Mouse (Mus musculus) lung, embryonic 16.5 days (tissue): ENCODE results near the gene Srsf2. TPM values are rescaled to one million over a fixed set of nuclear protein-coding genes. Genes with fewer than 3 reads are reported as not detected.

ENCODE experiments used
- ATAC-seq: fragments of 200-750 bp; cut with Nextera tagmentation; 2 replicates; pipeline ENCODE4 v1.8.0; 2017; ENCODE audit warnings: low read depth, mild to moderate bottlenecking, moderate library complexity
- H3K27ac ChIP-seq: fragments of 300-500 bp; sonication (generic); 2 replicates; pipeline ENCODE4 v1.5.1; 2014; ENCODE audit warnings: mild to moderate bottlenecking, control low read depth, low read length
- H3K27me3 ChIP-seq: fragments of 300-500 bp; sonication (generic); 2 replicates; pipeline ENCODE4 v1.6.1; 2014; ENCODE audit warnings: low read depth, low read length, mixed read lengths; ENCODE audit not compliant: control insufficient read depth, insufficient read depth
- H3K36me3 ChIP-seq: fragments of 300-500 bp; sonication (generic); 2 replicates; pipeline ENCODE4 v1.6.1; 2014; ENCODE audit warnings: low read length; ENCODE audit not compliant: control insufficient read depth, insufficient read depth
- H3K4me1 ChIP-seq: fragments of 300-500 bp; sonication (generic); replicated peaks from 2 replicates; pipeline ENCODE4 v1.6.1; 2014; ENCODE audit warnings: low read length, mixed read lengths; ENCODE audit not compliant: control insufficient read depth, insufficient read depth
- H3K4me2 ChIP-seq: fragments of 300-500 bp; sonication (generic); 2 replicates; pipeline ENCODE4 v1.6.1; 2014; ENCODE audit warnings: low read depth, low read length, control low read depth
- H3K4me3 ChIP-seq: fragments of 300-500 bp; sonication (generic); 2 replicates; pipeline ENCODE4 v1.5.1; 2014; ENCODE audit warnings: mild to moderate bottlenecking, low read length, control low read depth
- H3K9ac ChIP-seq: fragments of 300-500 bp; sonication (generic); 2 replicates; pipeline ENCODE4 v1.6.1; 2014; ENCODE audit warnings: low read length, control low read depth
- H3K9me3 ChIP-seq: fragments of 300-500 bp; sonication (generic); 2 replicates; pipeline ENCODE4 v1.6.1; 2016; ENCODE audit warnings: low read length; ENCODE audit not compliant: control insufficient read depth
- WGBS: fragments of 180-500 bp; shearing (Covaris S2); extraction: QIAGEN DNeasy Blood & Tissue Kit; methylation state at CpG from one replicate; pipeline ENCODE4 v1.1.7; 2014; 5-methylcytosine and 5-hydroxymethylcytosine counted together
- polyA plus RNA-seq: library from polyadenylated mRNA; unstranded; fragments of >200 nt; fragmentation: Nextera tagmentation; extraction: Ambion mirVana; gene quantifications from 2 replicates; pipeline ENCODE4 v1.2.1, GENCODE M21; 2015

Srsf2 gene
- polyA plus RNA-seq, 1 experiment from 2014 or later = 761 TPM

GRCm38 (mm10) chr11:116816769-116817168 is 36.1 kb downstream of the Srsf2 start:
- no peak overlapping the region for H3K4me2 ChIP-seq
- peaks cover 53% of the 10 kb centered on the region for H3K4me1 ChIP-seq
- no peak for ATAC-seq
- H3K27me3 ChIP-seq = no peaks in the 10 kb centered on the region
- no peak overlapping the region for H3K27ac ChIP-seq
- WGBS = 58% methylated on average over 5 of the region's 5 CpGs
- no peak overlapping the region for H3K4me3 ChIP-seq
- H3K9ac ChIP-seq = no peak overlapping the region
- H3K9me3 ChIP-seq = no peaks in the 10 kb centered on the region
- H3K36me3 ChIP-seq = no peaks in the 10 kb centered on the region

- WGBS = 30% methylated on average over 7 of the region's 7 CpGs
- no peak overlapping the region for H3K4me3 ChIP-seq
- peak overlapping the region; percentile 35 for H3K4me2 ChIP-seq
- H3K4me1 ChIP-seq = peaks cover 44% of the 10 kb centered on the region
- no peaks in the 10 kb centered on the region; the same call in 1 of the 2 replicates for H3K27me3 ChIP-seq
- no peaks in the 10 kb centered on the region for H3K9me3 ChIP-seq
- ATAC-seq = no peak
- no peaks in the 10 kb centered on the region for H3K36me3 ChIP-seq
- H3K9ac ChIP-seq = peak overlapping the region; percentile 54
- peak overlapping the region; percentile 97 for H3K27ac ChIP-seq
Observed at GRCm38 (mm10) chr11:116814884-116815415, 37.9 kb downstream of the Srsf2 start.

DNA sequence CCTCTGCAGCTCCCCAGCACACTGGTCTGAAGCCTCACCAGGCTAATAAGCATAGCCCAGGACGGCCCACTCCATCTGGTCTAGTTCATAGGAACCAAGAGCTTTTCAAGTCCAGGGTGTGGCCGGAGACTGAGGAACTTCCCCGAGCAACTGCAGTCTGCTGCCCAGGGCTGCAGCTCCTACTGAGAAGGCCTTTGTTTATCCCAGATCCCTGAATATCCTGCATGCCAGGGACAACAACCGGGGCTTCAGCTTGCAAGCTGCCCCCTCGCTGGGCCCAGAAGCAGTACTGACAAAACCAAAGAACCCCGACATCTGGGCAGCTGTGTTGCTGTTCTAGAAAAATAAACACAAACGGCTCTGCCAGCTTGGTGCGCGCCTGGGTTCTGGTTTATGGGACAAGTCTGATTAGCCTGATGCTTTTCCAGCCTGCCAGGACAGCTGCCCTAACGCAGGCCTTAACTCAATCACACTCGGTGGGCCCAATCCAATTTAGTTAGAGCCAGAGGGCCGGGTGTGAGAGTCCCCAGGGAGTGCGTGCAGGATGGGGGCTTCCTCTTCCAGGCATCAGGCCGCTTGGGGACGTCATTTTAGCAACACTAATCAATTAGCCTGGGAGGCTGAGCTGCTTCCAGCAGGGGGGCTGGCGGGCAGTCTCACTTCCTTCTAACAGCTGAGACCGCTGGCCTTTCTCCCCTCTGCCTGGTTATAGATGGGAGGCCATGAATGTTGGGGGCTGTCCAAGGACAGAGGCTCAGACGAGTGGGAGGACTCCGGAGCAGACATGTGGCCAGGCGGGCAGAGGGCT is 38.6 kb downstream of the Srsf2 start:
- peak; percentile 81 for ATAC-seq
- WGBS = 21% methylated on average over 20 of the region's 20 CpGs
- H3K4me2 ChIP-seq = peak overlapping the region; percentile 35
- no peaks in the 10 kb centered on the region for H3K36me3 ChIP-seq
- peak overlapping the region; percentile 97 for H3K27ac ChIP-seq
- no peaks in the 10 kb centered on the region; the same call in 1 of the 2 replicates for H3K27me3 ChIP-seq
- no peak overlapping the region for H3K4me3 ChIP-seq
- peak overlapping the region; percentile 54 for H3K9ac ChIP-seq
- H3K4me1 ChIP-seq = peaks cover 42% of the 10 kb centered on the region
- no peaks in the 10 kb centered on the region for H3K9me3 ChIP-seq

DNA sequence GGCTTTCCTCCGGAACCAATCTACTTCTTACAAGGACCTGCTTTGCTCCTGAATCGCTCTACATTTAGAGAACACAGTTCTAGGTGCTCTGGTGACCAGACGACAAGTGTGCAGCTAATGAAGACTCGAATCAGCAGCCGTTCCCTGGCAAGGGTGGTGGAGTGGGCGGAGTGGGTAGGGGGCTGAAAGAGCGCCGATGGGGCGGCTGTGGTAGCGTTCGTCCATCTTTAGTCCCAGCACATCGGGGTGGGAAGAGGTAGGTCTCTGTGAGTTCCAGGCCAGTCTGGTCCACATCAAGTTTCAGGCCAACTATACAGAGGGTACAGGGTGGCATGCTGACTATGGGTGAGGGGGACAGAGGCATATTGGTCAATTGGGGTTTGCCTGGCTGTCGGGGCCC is 39.3 kb downstream of the Srsf2 start:
- H3K27ac ChIP-seq = peak overlapping the region; percentile 97
- peaks cover 42% of the 10 kb centered on the region for H3K4me1 ChIP-seq
- H3K9ac ChIP-seq = 0 out of 2 replicates have a peak overlapping the region, but pooled peaks have one; percentile 50
- WGBS = 76% methylated on average over 13 of the region's 13 CpGs
- ATAC-seq = no peak
- no peak overlapping the region for H3K4me3 ChIP-seq
- H3K36me3 ChIP-seq = no peaks in the 10 kb centered on the region
- H3K9me3 ChIP-seq = no peaks in the 10 kb centered on the region
- no peaks in the 10 kb centered on the region; the same call in 1 of the 2 replicates for H3K27me3 ChIP-seq
- no peak overlapping the region for H3K4me2 ChIP-seq

GRCm38 (mm10) chr11:116812793-116813529 is 39.9 kb downstream of the Srsf2 start:
- Histone ChIP-seq H3K9ac (no peak overlapping the region; the same call in 1 of the 2 replicates), H3K9me3 (no peaks in the 10 kb centered on the region), H3K36me3 (no peaks in the 10 kb centered on the region), H3K4me1 (peaks cover 43% of the 10 kb centered on the region), H3K27me3 (no peaks in the 10 kb centered on the region; the same call in 1 of the 2 replicates), H3K27ac (peak overlapping the region; percentile 97), H3K4me3 (no peak overlapping the region), H3K4me2 (no peak overlapping the region)
- no peak for ATAC-seq
- WGBS = 43% methylated on average over 21 of the region's 21 CpGs

GRCm38 (mm10) chr11:116810983-116811901 is 41.7 kb downstream of the Srsf2 start:
- ATAC-seq = peak; percentile 70
- H3K9me3 ChIP-seq = no peaks in the 10 kb centered on the region
- peak overlapping the region; percentile 58 for H3K4me2 ChIP-seq
- 12% methylated on average over 29 of the region's 32 CpGs for WGBS
- H3K9ac ChIP-seq = peak overlapping the region; percentile 51
- H3K4me1 ChIP-seq = peaks cover 48% of the 10 kb centered on the region
- H3K27ac ChIP-seq = peak overlapping the region; percentile 72
- no peaks in the 10 kb centered on the region; the same call in 1 of the 2 replicates for H3K27me3 ChIP-seq
- H3K36me3 ChIP-seq = no peaks in the 10 kb centered on the region
- H3K4me3 ChIP-seq = peak overlapping the region; percentile 40

DNA sequence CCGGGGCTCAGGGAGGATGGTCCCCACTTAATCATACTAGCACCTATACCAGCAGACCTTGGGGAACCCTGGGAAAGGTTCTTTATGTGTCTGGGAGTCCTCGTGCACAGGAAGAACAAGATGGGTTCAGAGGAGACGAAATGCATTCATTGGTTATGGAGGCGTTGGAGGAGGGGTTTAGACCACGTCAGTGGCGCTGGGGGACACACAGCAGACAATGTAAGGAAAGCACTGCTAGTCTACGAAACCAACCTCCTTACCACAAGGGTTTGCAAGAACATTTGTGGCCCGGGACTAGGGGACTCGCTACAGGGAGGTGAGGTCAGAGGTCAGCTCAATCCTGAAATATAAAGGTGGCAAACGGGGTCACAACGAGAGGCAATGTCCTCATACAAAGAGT is 42.4 kb downstream of the Srsf2 start:
- Histone ChIP-seq H3K4me2 (no peak overlapping the region), H3K27me3 (no peaks in the 10 kb centered on the region; the same call in 1 of the 2 replicates), H3K9ac (no peak overlapping the region), H3K9me3 (no peaks in the 10 kb centered on the region), H3K27ac (no peak overlapping the region), H3K4me3 (no peak overlapping the region), H3K36me3 (no peaks in the 10 kb centered on the region), H3K4me1 (peaks cover 48% of the 10 kb centered on the region)
- no peak for ATAC-seq
- 79% methylated on average over 11 of the region's 11 CpGs for WGBS

- Histone ChIP-seq H3K4me3 (no peak overlapping the region), H3K4me1 (peaks cover 39% of the 10 kb centered on the region), H3K36me3 (no peaks in the 10 kb centered on the region), H3K9me3 (no peaks in the 10 kb centered on the region), H3K4me2 (no peak overlapping the region), H3K9ac (no peak overlapping the region), H3K27ac (no peak overlapping the region), H3K27me3 (no peaks in the 10 kb centered on the region; the same call in 1 of the 2 replicates)
- no peak for ATAC-seq
- WGBS = 77% methylated on average over 8 of the region's 8 CpGs
Observed at GRCm38 (mm10) chr11:116809520-116809919, 43.4 kb downstream of the Srsf2 start.
